Mouse (Mus musculus): ENCODE results near the gene Ift52. TPM values are rescaled to one million over a fixed set of nuclear protein-coding genes. Genes with fewer than 3 reads are reported as not detected.
"Not testable (repeated sequence)": the region's sequence is repeated elsewhere in the genome, so short reads cannot be mapped to it uniquely, and the experiment has no call there.

The Ift52 gene
- polyA plus RNA-seq, 1 experiment from 2014 or later = 35.6 TPM

DNA sequence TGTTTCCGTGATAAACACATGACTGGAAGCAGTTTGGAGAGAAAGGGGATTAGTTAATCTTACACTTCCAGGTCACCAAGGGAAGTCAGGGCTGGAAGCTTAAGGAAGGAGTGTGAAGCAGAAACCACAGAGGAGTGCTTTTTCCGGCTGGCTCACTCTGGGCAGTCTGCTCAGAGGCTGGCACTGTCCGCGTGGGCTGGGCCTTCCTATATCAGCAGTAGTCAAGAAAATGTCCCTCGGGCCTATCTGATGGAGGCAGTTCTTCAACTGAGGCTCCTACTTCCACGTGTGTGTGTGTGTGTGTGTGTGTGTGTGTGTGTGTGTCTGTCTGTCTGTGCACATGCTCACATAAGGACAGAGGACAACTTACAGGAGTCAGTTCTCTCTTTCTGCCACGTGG is 22.8 kb downstream of the Ift52 start:
- Histone ChIP-seq H3K4me3 (no peak overlapping the region), H3K9me3 (no peaks in the 10 kb centered on the region), H3K27me3 (no peaks in the 10 kb centered on the region), H3K4me1 (replicated peaks) (no peaks in the 10 kb centered on the region), H3K36me3 (peaks cover 72% of the 10 kb centered on the region), H3K9ac (no peak overlapping the region), H3K4me2 (no peak overlapping the region), H3K27ac (replicated peaks) (no peak overlapping the region)
- no peak for ATAC-seq (ENCODE audit: low FRiP score, low read depth)
- 89% methylated on average over 7 of the region's 7 CpGs for WGBS

- H3K9me3 ChIP-seq = no peaks in the 10 kb centered on the region
- peak overlapping the region; percentile 58 for H3K4me2 ChIP-seq
- no peak overlapping the region for H3K27ac ChIP-seq (replicated peaks)
- H3K4me3 ChIP-seq = peak overlapping the region; percentile 31
- H3K4me1 ChIP-seq (replicated peaks) = no peaks in the 10 kb centered on the region
- ATAC-seq (ENCODE audit: low FRiP score, low read depth) = peak; percentile 80; the same call in 1 of the 2 replicates
- H3K27me3 ChIP-seq = no peaks in the 10 kb centered on the region
- 4% methylated on average over 10 of the region's 10 CpGs for WGBS
- H3K9ac ChIP-seq = 0 out of 2 replicates have a peak overlapping the region, but pooled peaks have one; percentile 23
- H3K36me3 ChIP-seq = peaks cover 35% of the 10 kb centered on the region
Observed at GRCm38 (mm10) chr2:163048125-163048524, 31.0 kb downstream of the Ift52 start.

- ATAC-seq (ENCODE audit: low FRiP score, low read depth) = no peak
- WGBS = 99% methylated on average over 2 of the region's 2 CpGs
- Histone ChIP-seq H3K9me3 (no peaks in the 10 kb centered on the region), H3K27me3 (no peaks in the 10 kb centered on the region), H3K36me3 (peaks cover 29% of the 10 kb centered on the region), H3K9ac (no peak overlapping the region), H3K4me1 (replicated peaks) (peaks cover 5% of the 10 kb centered on the region), H3K4me2 (no peak overlapping the region), H3K4me3 (no peak overlapping the region), H3K27ac (replicated peaks) (no peak overlapping the region)
Observed at GRCm38 (mm10) chr2:163049116-163049515, 32.0 kb downstream of the Ift52 start.

DNA sequence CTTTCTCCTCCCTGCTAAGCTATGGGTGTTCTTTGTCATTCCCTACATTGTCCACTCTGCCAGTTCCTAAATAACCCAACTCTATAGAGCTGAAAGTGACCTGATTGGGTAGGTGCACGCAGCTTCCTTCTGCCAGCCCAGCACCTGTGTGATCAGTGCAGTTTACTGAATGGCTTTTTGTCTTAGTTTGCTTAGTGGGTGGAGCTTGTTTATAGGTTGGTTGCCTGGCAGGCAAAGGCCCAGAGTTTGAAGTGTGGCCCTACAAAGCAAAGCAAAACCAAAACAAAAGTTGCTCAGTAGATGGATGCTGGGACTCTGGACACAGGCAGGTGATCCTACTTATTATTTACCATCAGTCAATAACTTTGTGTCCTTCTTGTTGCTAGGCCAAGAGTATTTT is 34.5 kb downstream of the Ift52 start:
- no peak overlapping the region for H3K4me3 ChIP-seq
- 0 out of 2 replicates have a peak, but pooled peaks cover 5% of the 10 kb centered on the region for H3K27me3 ChIP-seq
- no peak overlapping the region for H3K27ac ChIP-seq (replicated peaks)
- no peak overlapping the region for H3K9ac ChIP-seq
- H3K36me3 ChIP-seq = peaks cover 8% of the 10 kb centered on the region
- ATAC-seq (ENCODE audit: low FRiP score, low read depth) = no peak
- H3K4me1 ChIP-seq (replicated peaks) = peaks cover 13% of the 10 kb centered on the region
- WGBS = 68% methylated on average over 1 of the region's 1 CpGs
- no peak overlapping the region for H3K4me2 ChIP-seq
- no peaks in the 10 kb centered on the region for H3K9me3 ChIP-seq

GRCm38 (mm10) chr2:163052101-163052500 is 34.9 kb downstream of the Ift52 start:
- Histone ChIP-seq H3K4me3 (no peak overlapping the region), H3K27ac (replicated peaks) (no peak overlapping the region), H3K9me3 (no peaks in the 10 kb centered on the region), H3K4me2 (no peak overlapping the region), H3K4me1 (replicated peaks) (peaks cover 13% of the 10 kb centered on the region), H3K36me3 (peaks cover 4% of the 10 kb centered on the region), H3K9ac (no peak overlapping the region), H3K27me3 (0 out of 2 replicates have a peak, but pooled peaks cover 5% of the 10 kb centered on the region)
- no peak for ATAC-seq (ENCODE audit: low FRiP score, low read depth)
- WGBS = 51% methylated on average over 4 of the region's 4 CpGs

DNA sequence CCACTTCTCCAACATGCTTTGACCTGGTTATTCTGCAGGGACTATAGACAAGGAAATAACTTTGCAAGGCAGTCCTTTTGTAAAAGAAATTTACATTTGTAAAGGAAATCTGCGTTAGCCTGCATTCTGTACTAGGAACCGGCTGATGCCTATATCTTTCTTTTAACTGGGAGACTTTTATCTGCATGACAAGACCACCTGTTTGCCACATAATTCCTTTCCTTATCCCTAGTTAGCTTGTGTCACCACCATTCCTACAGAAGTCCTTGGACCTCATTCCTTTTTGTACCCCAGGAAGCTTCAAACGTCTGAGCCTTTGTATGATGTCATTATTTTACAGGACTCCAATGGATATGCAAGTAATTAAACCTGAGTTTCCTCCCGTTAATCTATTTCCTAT is 35.7 kb downstream of the Ift52 start:
- H3K9me3 ChIP-seq = no peaks in the 10 kb centered on the region
- WGBS = 65% methylated on average over 4 of the region's 4 CpGs
- peaks cover 13% of the 10 kb centered on the region for H3K4me1 ChIP-seq (replicated peaks)
- H3K4me2 ChIP-seq = no peak overlapping the region
- no peaks in the 10 kb centered on the region for H3K36me3 ChIP-seq
- H3K9ac ChIP-seq = no peak overlapping the region
- no peak for ATAC-seq (ENCODE audit: low FRiP score, low read depth)
- 0 out of 2 replicates have a peak, but pooled peaks cover 5% of the 10 kb centered on the region for H3K27me3 ChIP-seq
- no peak overlapping the region for H3K27ac ChIP-seq (replicated peaks)
- H3K4me3 ChIP-seq = no peak overlapping the region

- no peak within 1 kb of the TSS for H3K27ac ChIP-seq (replicated peaks)
- H3K4me2 ChIP-seq = peak within 1 kb of the TSS; percentile 98
- H3K9me3 ChIP-seq = no peaks in the 10 kb centered on the region
- peak within 1 kb of the TSS; percentile 10 for H3K9ac ChIP-seq
- WGBS = under 1% methylated on average over 48 of the region's 48 CpGs
- 0 out of 2 replicates have a peak, but pooled peaks cover 5% of the 10 kb centered on the region for H3K27me3 ChIP-seq
- H3K4me3 ChIP-seq = peak within 1 kb of the TSS; percentile 55
- peak; percentile 100 for ATAC-seq (ENCODE audit: low FRiP score, low read depth)
- H3K36me3 ChIP-seq = no peaks in the 10 kb centered on the region
- peaks cover 13% of the 10 kb centered on the region for H3K4me1 ChIP-seq (replicated peaks)
Observed at GRCm38 (mm10) chr2:163054335-163054840, 37.2 kb downstream of the Ift52 start, which contains the start of gene Mybl2. Gene Mybl2 (plus strand): TSS chr2:163054687.

GRCm38 (mm10) chr2:163054891-163055494 is 37.8 kb downstream of the Ift52 start:
- H3K4me2 ChIP-seq = peak overlapping the region; percentile 98
- H3K9me3 ChIP-seq = no peaks in the 10 kb centered on the region
- H3K36me3 ChIP-seq = no peaks in the 10 kb centered on the region
- peak overlapping the region; percentile 55 for H3K4me3 ChIP-seq
- 0 out of 2 replicates have a peak, but pooled peaks cover 5% of the 10 kb centered on the region for H3K27me3 ChIP-seq
- peaks cover 13% of the 10 kb centered on the region for H3K4me1 ChIP-seq (replicated peaks)
- WGBS = under 1% methylated on average over 35 of the region's 38 CpGs
- peak overlapping the region; percentile 10 for H3K9ac ChIP-seq
- no peak overlapping the region for H3K27ac ChIP-seq (replicated peaks)
- ATAC-seq (ENCODE audit: low FRiP score, low read depth) = peak; percentile 2; the same call in 1 of the 2 replicates

GRCm38 (mm10) chr2:163055715-163056114 is 38.6 kb downstream of the Ift52 start:
- H3K36me3 ChIP-seq = no peaks in the 10 kb centered on the region
- peaks cover 13% of the 10 kb centered on the region for H3K4me1 ChIP-seq (replicated peaks)
- no peaks in the 10 kb centered on the region for H3K9me3 ChIP-seq
- 35% methylated on average over 5 of the region's 5 CpGs for WGBS
- peak overlapping the region; percentile 55 for H3K4me3 ChIP-seq
- H3K4me2 ChIP-seq = peak overlapping the region; percentile 98
- H3K27ac ChIP-seq (replicated peaks) = no peak overlapping the region
- ATAC-seq (ENCODE audit: low FRiP score, low read depth) = no peak
- no peak overlapping the region for H3K9ac ChIP-seq
- H3K27me3 ChIP-seq = 0 out of 2 replicates have a peak, but pooled peaks cover 5% of the 10 kb centered on the region

- Histone ChIP-seq H3K27me3 (0 out of 2 replicates have a peak, but pooled peaks cover 5% of the 10 kb centered on the region), H3K36me3 (no peaks in the 10 kb centered on the region), H3K4me2 (no peak overlapping the region), H3K9ac (no peak overlapping the region), H3K4me3 (no peak overlapping the region), H3K27ac (replicated peaks) (no peak overlapping the region), H3K9me3 (no peaks in the 10 kb centered on the region), H3K4me1 (replicated peaks) (peaks cover 13% of the 10 kb centered on the region)
- WGBS = 86% methylated on average over 9 of the region's 9 CpGs
- no peak for ATAC-seq (ENCODE audit: low FRiP score, low read depth)
Observed at GRCm38 (mm10) chr2:163056584-163056983, 39.4 kb downstream of the Ift52 start.

- not testable (repeated sequence) for H3K9ac ChIP-seq; H3K36me3 ChIP-seq; H3K27ac ChIP-seq (replicated peaks); H3K4me3 ChIP-seq; H3K27me3 ChIP-seq; H3K4me2 ChIP-seq; H3K9me3 ChIP-seq; H3K4me1 ChIP-seq (replicated peaks); ATAC-seq (ENCODE audit: low FRiP score, low read depth)
- WGBS = 87% methylated on average over 7 of the region's 7 CpGs
Observed at GRCm38 (mm10) chr2:163058981-163059380, 41.8 kb downstream of the Ift52 start.

- Histone ChIP-seq H3K9ac (no peak overlapping the region), H3K9me3 (no peaks in the 10 kb centered on the region), H3K27me3 (no peaks in the 10 kb centered on the region), H3K36me3 (no peaks in the 10 kb centered on the region), H3K4me1 (replicated peaks) (no peaks in the 10 kb centered on the region), H3K27ac (replicated peaks) (no peak overlapping the region), H3K4me2 (no peak overlapping the region), H3K4me3 (no peak overlapping the region)
- ATAC-seq (ENCODE audit: low FRiP score, low read depth) = no peak
- 88% methylated on average over 6 of the region's 6 CpGs for WGBS
Observed at GRCm38 (mm10) chr2:163060630-163061029, 43.5 kb downstream of the Ift52 start.

All from hindbrain, embryonic 15.5 days (tissue).